Mouse (Mus musculus): ENCODE results near the gene Gprasp1.

DNA sequence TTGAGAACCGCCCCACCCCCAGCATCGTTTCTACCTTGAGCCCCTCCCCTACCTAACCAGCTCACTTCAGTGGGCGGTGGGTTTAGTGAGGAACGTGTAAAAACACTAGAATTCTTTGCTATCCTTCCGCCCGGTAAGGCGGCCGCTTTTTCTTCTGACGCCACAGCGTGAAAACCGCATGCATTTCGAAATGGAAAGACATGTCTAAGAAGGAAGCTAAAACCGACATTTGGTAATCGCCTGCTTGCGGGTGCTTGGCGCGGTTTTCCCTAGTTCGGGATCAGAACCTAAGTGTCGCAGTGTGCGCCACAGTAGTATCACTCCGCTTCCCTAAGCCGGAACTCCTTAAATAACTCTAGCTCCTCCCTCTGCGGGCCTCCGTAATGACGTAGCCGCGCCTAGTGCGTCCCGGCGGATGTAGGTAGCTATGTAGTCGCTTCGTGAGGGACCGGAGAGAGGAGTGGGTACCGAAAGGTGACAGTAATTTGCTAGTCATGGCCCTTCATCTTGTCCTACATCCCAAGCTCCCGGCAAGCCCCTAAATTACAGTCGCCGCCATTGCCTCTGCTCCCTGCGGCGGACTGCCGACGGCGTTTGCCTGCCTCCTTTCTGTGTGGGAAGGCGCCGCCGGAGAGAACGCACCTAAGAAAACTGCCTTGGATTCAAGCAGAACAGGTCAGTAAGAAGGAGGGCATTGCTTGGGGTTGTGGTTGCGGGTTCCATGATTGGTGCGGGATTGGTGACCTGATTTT is at the start of gene Gprasp1, which contains the start of gene Armcx5:
- TF ChIP-seq EP300 (optimal IDR thresholded peaks at IDR 0.05) (no peak), CTCF (IDR thresholded peaks at IDR 0.05; ENCODE audit: low read depth) (no peak)
